23 mouse cellular contexts compared by ENCODE assay signal in genomic region chr13:98817766-98818165, GRCm38 (mm10). TPM values are rescaled to one million over a fixed set of nuclear protein-coding genes. Genes with fewer than 3 reads are reported as not detected.
DNase-seq lines count a peak whose midpoint lies in the region; ATAC-seq and TF ChIP-seq lines count a peak whose summit lies in the region.
"Had no signal": no experiment of that assay in that cellular context is flagged by ENCODE, and none has a peak within 500 bp of the region (broad histone marks: within the 10 kb centered on the region; RNA-seq: fewer than 3 reads in every experiment).

No protein-coding gene starts in this region.

- 69% methylated on average over 4 of the region's 4 CpGs for WGBS in forebrain, embryonic 10.5 days
- 60% methylated on average over 4 of the region's 4 CpGs for WGBS in forebrain, embryonic 14.5 days
- 47% methylated on average over 4 of the region's 4 CpGs for WGBS in kidney, embryonic 15.5 days
- WGBS in lung, postnatal 0 days, result 50% methylated on average over 4 of the region's 4 CpGs

- no peak overlapping the region for H3K4me2 ChIP-seq in forebrain, embryonic 14.5 days (ENCODE audit: low read length)
- no peak overlapping the region for H3K4me2 ChIP-seq in kidney, embryonic 15.5 days
- H3K4me2 ChIP-seq in lung, postnatal 0 days (replicated peaks; ENCODE audit: low read depth, low read length), result no peak overlapping the region
- H3K4me2 ChIP-seq: embryonic facial prominence, embryonic 12.5 days; embryonic facial prominence, embryonic 15.5 days; forebrain, embryonic 12.5 days; heart, embryonic 11.5 days; hindbrain, embryonic 13.5 days had no signal

- H3K4me1 ChIP-seq in forebrain, embryonic 10.5 days, result peaks cover 24% of the 10 kb centered on the region
- peaks cover 3% of the 10 kb centered on the region; the same call in 1 of the 2 replicates for H3K4me1 ChIP-seq in forebrain, embryonic 14.5 days (ENCODE audit: control insufficient read depth, insufficient read depth, low read length)
- H3K4me1 ChIP-seq in kidney, embryonic 15.5 days, result peaks cover 40% of the 10 kb centered on the region
- H3K4me1 ChIP-seq in lung, postnatal 0 days (ENCODE audit: insufficient read depth, low read depth, low read length), result peaks cover 10% of the 10 kb centered on the region; the same call in 1 of the 2 replicates

- H3K4me3 ChIP-seq in forebrain, embryonic 10.5 days, result no peak overlapping the region
- H3K4me3 ChIP-seq in forebrain, embryonic 14.5 days (ENCODE audit: low read depth, low read length), result no peak overlapping the region
- no peak overlapping the region for H3K4me3 ChIP-seq in kidney, embryonic 15.5 days (replicated peaks)
- H3K4me3 ChIP-seq in lung, postnatal 0 days (ENCODE audit: low read depth, low read length), result no peak overlapping the region
- H3K4me3 ChIP-seq: embryonic facial prominence, embryonic 12.5 days; embryonic facial prominence, embryonic 15.5 days; forebrain, embryonic 12.5 days; hindbrain, embryonic 10.5 days; hindbrain, embryonic 13.5 days had no signal

- no peak for TF ChIP-seq CTCF in lung, postnatal 0 days (IDR thresholded peaks at IDR 0.05)

- peak; percentile 5 for DNase-seq in forebrain, embryonic 10.5 days (ENCODE audit: extremely low spot score, low spot score)
- DNase-seq in forebrain, embryonic 14.5 days (ENCODE audit: low spot score), result no peak
- DNase-seq in kidney, adult 11 months, result no peak
- no peak for DNase-seq in lung, postnatal 0 days (ENCODE audit: low spot score)
- DNase-seq in lung, postnatal 4 days, result no peak
- no peak for DNase-seq in right cerebral cortex, postnatal 25 days
- DNase-seq in MN1 (ENCODE audit: low spot score), result no peak
- DNase-seq: cerebellum, adult 18-20 months; cerebellum, adult 9-10 months; cerebellum, postnatal 14 days; gastrocnemius, postnatal 10 days; gastrocnemius, postnatal 36 days; heart, postnatal 36 days had no signal

- H3K27ac ChIP-seq in forebrain, embryonic 10.5 days, result no peak overlapping the region
- H3K27ac ChIP-seq in forebrain, embryonic 14.5 days (ENCODE audit: low read depth, low read length), result no peak overlapping the region
- 0 out of 2 replicates have a peak overlapping the region, but pooled peaks have one; percentile 16 for H3K27ac ChIP-seq in kidney, embryonic 15.5 days
- 0 out of 2 replicates have a peak overlapping the region, but pooled peaks have one; percentile 9 for H3K27ac ChIP-seq in lung, postnatal 0 days (ENCODE audit: low read length)
- H3K27ac ChIP-seq: embryonic facial prominence, embryonic 12.5 days; embryonic facial prominence, embryonic 15.5 days; forebrain, embryonic 12.5 days; hindbrain, embryonic 10.5 days; hindbrain, embryonic 13.5 days had no signal

- ATAC-seq in forebrain, embryonic 14.5 days, result no peak
- ATAC-seq in kidney, embryonic 15.5 days (replicated peaks; ENCODE audit: low FRiP score), result no peak
- no peak for ATAC-seq in lung, postnatal 0 days
- ATAC-seq: forebrain, embryonic 16.5 days; hindbrain, embryonic 16.5 days had no signal

- no peak overlapping the region for H3K9ac ChIP-seq in forebrain, embryonic 14.5 days (ENCODE audit: low read length)
- H3K9ac ChIP-seq in kidney, embryonic 15.5 days, result no peak overlapping the region
- no peak overlapping the region for H3K9ac ChIP-seq in lung, postnatal 0 days (replicated peaks; ENCODE audit: low read depth)
- H3K9ac ChIP-seq: embryonic facial prominence, embryonic 12.5 days; embryonic facial prominence, embryonic 15.5 days; forebrain, embryonic 12.5 days; hindbrain, embryonic 13.5 days had no signal

- H3K9me3 ChIP-seq in forebrain, embryonic 10.5 days, result no peaks in the 10 kb centered on the region
- H3K9me3 ChIP-seq in forebrain, embryonic 14.5 days (replicated peaks; ENCODE audit: control insufficient read depth, low read length), result no peaks in the 10 kb centered on the region
- no peaks in the 10 kb centered on the region for H3K9me3 ChIP-seq in kidney, embryonic 15.5 days (replicated peaks)
- no peaks in the 10 kb centered on the region for H3K9me3 ChIP-seq in lung, postnatal 0 days (ENCODE audit: low read length)
- H3K9me3 ChIP-seq: embryonic facial prominence, embryonic 12.5 days; embryonic facial prominence, embryonic 15.5 days; forebrain, embryonic 12.5 days; hindbrain, embryonic 10.5 days; hindbrain, embryonic 13.5 days had no signal

- no peaks in the 10 kb centered on the region for H3K27me3 ChIP-seq in forebrain, embryonic 10.5 days (ENCODE audit: poor library complexity, severe bottlenecking)
- no peaks in the 10 kb centered on the region for H3K27me3 ChIP-seq in forebrain, embryonic 14.5 days (replicated peaks; ENCODE audit: control insufficient read depth, insufficient read depth, low read length)
- H3K27me3 ChIP-seq in kidney, embryonic 15.5 days, result no peaks in the 10 kb centered on the region
- H3K27me3 ChIP-seq in lung, postnatal 0 days (replicated peaks; ENCODE audit: insufficient read depth, low read length), result no peaks in the 10 kb centered on the region
- H3K27me3 ChIP-seq: embryonic facial prominence, embryonic 12.5 days; embryonic facial prominence, embryonic 15.5 days; forebrain, embryonic 12.5 days; hindbrain, embryonic 13.5 days; Patski had no signal

- H3K36me3 ChIP-seq in forebrain, embryonic 10.5 days (replicated peaks), result no peaks in the 10 kb centered on the region
- H3K36me3 ChIP-seq in forebrain, embryonic 14.5 days (ENCODE audit: control insufficient read depth, insufficient read depth, low read length), result no peaks in the 10 kb centered on the region
- H3K36me3 ChIP-seq in kidney, embryonic 15.5 days, result no peaks in the 10 kb centered on the region
- no peaks in the 10 kb centered on the region for H3K36me3 ChIP-seq in lung, postnatal 0 days (ENCODE audit: insufficient read depth, low read length)
- H3K36me3 ChIP-seq: embryonic facial prominence, embryonic 12.5 days; embryonic facial prominence, embryonic 15.5 days; forebrain, embryonic 12.5 days; hindbrain, embryonic 10.5 days; hindbrain, embryonic 13.5 days had no signal

- TF ChIP-seq EP300 in lung, postnatal 0 days (IDR thresholded peaks at IDR 0.05), result no peak

RNA-seq across cellular contexts. Expression of gene Fcho2, which starts 2.5 kb away (rescaled TPM):
- polyA plus RNA-seq in forebrain, embryonic 10.5 days (2016; fragmentation: Nextera tagmentation; extraction: Ambion mirVana), result 25.4 and 28.1 TPM in 2 replicates
- polyA plus RNA-seq in forebrain, embryonic 14.5 days (2014; fragmentation: Nextera tagmentation; extraction: Ambion mirVana), result 14.7 and 19.8 TPM in 2 replicates
- 41.6 and 42.8 TPM in 2 replicates for polyA plus RNA-seq in kidney, embryonic 15.5 days (2015; fragmentation: Nextera tagmentation; extraction: Ambion mirVana)
- polyA plus RNA-seq in lung, postnatal 0 days (2015; fragmentation: Nextera tagmentation; extraction: Ambion mirVana), result 45.9 and 54.8 TPM in 2 replicates

Comparison
In these comparisons a context has a peak if more than half of its experiments do, and no peak if none do; other contexts are left out.
1. H3K27ac ChIP-seq: peak in kidney, embryonic 15.5 days (single experiment) and lung, postnatal 0 days (single experiment); none in forebrain, embryonic 10.5 days (single experiment) and forebrain, embryonic 14.5 days (single experiment).